ENCODE assay signal across 18 mouse cellular contexts in genomic region chr17:57359485-57360241, GRCm38 (mm10). TPM values are rescaled to one million over a fixed set of nuclear protein-coding genes. Genes with fewer than 3 reads are reported as not detected.
DNase-seq lines count a peak whose midpoint lies in the region; ATAC-seq lines count a peak whose summit lies in the region.
"Had no signal": no experiment of that assay in that cellular context is flagged by ENCODE, and none has a peak within 500 bp of the region (broad histone marks: within the 10 kb centered on the region; RNA-seq: fewer than 3 reads in every experiment).

No protein-coding gene starts in this region.

- no peak overlapping the region for H3K9ac ChIP-seq in heart, embryonic 12.5 days
- H3K9ac ChIP-seq: embryonic facial prominence, embryonic 15.5 days; forebrain, postnatal 0 days; hindbrain, embryonic 12.5 days had no signal

- H3K79me2 ChIP-seq in macrophage (ENCODE audit: inconsistent target) = peaks cover 61% of the 10 kb centered on the region

- no peaks in the 10 kb centered on the region for H3K4me1 ChIP-seq in heart, embryonic 12.5 days (replicated peaks)
- H3K4me1 ChIP-seq: embryonic facial prominence, embryonic 15.5 days; hindbrain, embryonic 12.5 days; midbrain, embryonic 10.5 days had no signal

- no peak overlapping the region for H3K27ac ChIP-seq in heart, embryonic 12.5 days (ENCODE audit: poor library complexity, severe bottlenecking)
- H3K27ac ChIP-seq in macrophage = peak overlapping the region; percentile 93
- H3K27ac ChIP-seq: embryonic facial prominence, embryonic 15.5 days; forebrain, embryonic 10.5 days; hindbrain, embryonic 12.5 days; kidney, postnatal 0 days; midbrain, embryonic 10.5 days had no signal

- H3K9me3 ChIP-seq in heart, embryonic 12.5 days (replicated peaks) = no peaks in the 10 kb centered on the region
- H3K9me3 ChIP-seq: embryonic facial prominence, embryonic 15.5 days; forebrain, embryonic 10.5 days; hindbrain, embryonic 12.5 days; midbrain, embryonic 10.5 days had no signal

- no peak overlapping the region for H3K4me2 ChIP-seq in heart, embryonic 12.5 days
- H3K4me2 ChIP-seq: embryonic facial prominence, embryonic 15.5 days; hindbrain, embryonic 12.5 days had no signal

- H3K27me3 ChIP-seq in heart, embryonic 12.5 days (replicated peaks) = no peaks in the 10 kb centered on the region
- H3K27me3 ChIP-seq: embryonic facial prominence, embryonic 15.5 days; hindbrain, embryonic 12.5 days had no signal

- DNase-seq in heart, adult 11 months = peak; percentile 66
- peak; percentile 7 for DNase-seq in testis, postnatal 10 days (ENCODE audit: low spot score)
- no peak for DNase-seq in testis, postnatal 14 days (ENCODE audit: low spot score)
- DNase-seq in thymus, adult 18-20 months = no peak
- DNase-seq in layer of hippocampus, adult 11-12 months (ENCODE audit: low spot score) = no peak
- DNase-seq: cerebellum, adult 11 months; cerebellum, postnatal 14 days; forebrain, postnatal 0 days; kidney, adult 18-20 months; layer of hippocampus, postnatal 36 days had no signal

- no peak overlapping the region for H3K4me3 ChIP-seq in heart, embryonic 12.5 days
- peak overlapping the region; percentile 76 for H3K4me3 ChIP-seq in macrophage (ENCODE audit: inconsistent target)
- H3K4me3 ChIP-seq: embryonic facial prominence, embryonic 15.5 days; forebrain, embryonic 10.5 days; hindbrain, embryonic 12.5 days; midbrain, embryonic 10.5 days had no signal

- ATAC-seq in heart, embryonic 12.5 days (ENCODE audit: insufficient number of reproducible peaks, low FRiP score) = no peak
- ATAC-seq in erythroblast, adult 5-6 weeks (replicated peaks; ENCODE audit: low FRiP score, poor library complexity, severe bottlenecking) = no peak
- ATAC-seq: forebrain, postnatal 0 days had no signal

- 72% methylated on average over 11 of the region's 11 CpGs for whole genome bisulfite sequencing in heart, embryonic 12.5 days
- WGBS in macrophage (ENCODE audit: missing documents) = 63% methylated on average over 11 of the region's 11 CpGs

- H3K36me3 ChIP-seq in heart, embryonic 12.5 days = no peaks in the 10 kb centered on the region
- H3K36me3 ChIP-seq in macrophage (ENCODE audit: inconsistent target) = no peaks in the 10 kb centered on the region; the same call in 1 of the 2 replicates
- H3K36me3 ChIP-seq: embryonic facial prominence, embryonic 15.5 days; forebrain, embryonic 10.5 days; hindbrain, embryonic 12.5 days; midbrain, embryonic 10.5 days had no signal

RNA-seq across cellular contexts. Expression of gene Adgre1, which starts 1.2 kb away (rescaled TPM):
- 2.4 and 3.5 TPM in 2 replicates for polyA plus RNA-seq in heart, embryonic 12.5 days (2016; fragmentation: Nextera tagmentation; extraction: Ambion mirVana)
- total RNA-seq in macrophage (2018; cell fraction: chromatin; rRNA removed) = 1,000 to 10,000 TPM in 11 of 26 experiments, 100 to 1,000 TPM in 15; 242 to 2,479 (median 816) TPM
- 1,000 to 10,000 TPM in 13 of 26 experiments, 100 to 1,000 TPM in 13; 468 to 3,066 (median 983) TPM for total RNA-seq in macrophage (2018; cell fraction: cytosol; rRNA removed)
- total RNA-seq in macrophage (2018; cell fraction: nucleus; rRNA removed) = 1,000 to 10,000 TPM in 14 of 26 experiments, 100 to 1,000 TPM in 12; 625 to 4,563 (median 1,527) TPM
- polyA plus RNA-seq in macrophage (2018) = 496 to 766 TPM (median 742 TPM) in 3 replicates
- 24.2 and 34.1 TPM in 2 replicates for total RNA-seq in erythroblast, adult 5-6 weeks (2015; ENCODE audit: low replicate concordance)
- 19.7 and 26.8 TPM in 2 replicates for total RNA-seq in erythroblast, adult 5-6 weeks (2017; ENCODE audit: low replicate concordance)

Comparison
In these comparisons a context has a peak if more than half of its experiments do, and no peak if none do; other contexts are left out.
1. DNase-seq: peak in heart, adult 11 months (single experiment) and testis, postnatal 10 days (single experiment); none in testis, postnatal 14 days (single experiment), thymus, adult 18-20 months (0 of 2) and layer of hippocampus, adult 11-12 months (single experiment).
2. RNA of gene Adgre1, which starts 1.2 kb away (polyA plus RNA-seq): 496 to 766 TPM in macrophage; 2.4 to 3.5 TPM in heart, embryonic 12.5 days; every median in the first group is over 100 times any median in the second.